Mouse (Mus musculus): ENCODE data around the gene Ptprt.
A peak's percentile ranks its signal among the peaks of the same experiment; 100 is the strongest.

Gene Ptprt

DNA sequence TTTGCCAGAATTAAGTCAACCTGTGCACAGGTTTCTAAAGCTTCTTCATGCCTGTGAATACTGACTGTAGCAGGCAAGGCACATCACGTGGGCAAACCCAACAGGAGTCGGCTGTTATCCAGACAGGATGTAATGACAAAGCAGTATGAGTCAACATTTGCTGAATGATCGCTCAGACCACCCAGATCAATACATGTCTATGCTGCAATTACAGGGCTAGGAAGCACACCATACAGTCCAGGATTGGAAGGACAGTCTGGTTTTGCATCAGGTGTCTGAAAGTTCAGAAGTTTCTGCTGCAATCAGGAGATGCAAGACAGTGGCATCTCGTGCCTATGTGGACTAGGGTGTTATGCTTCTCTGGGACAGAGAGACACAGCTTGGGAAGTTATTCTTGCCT is 716.3 kb downstream of the Ptprt start:
- DNase-seq (ENCODE audit: low spot score), result no peak

DNA sequence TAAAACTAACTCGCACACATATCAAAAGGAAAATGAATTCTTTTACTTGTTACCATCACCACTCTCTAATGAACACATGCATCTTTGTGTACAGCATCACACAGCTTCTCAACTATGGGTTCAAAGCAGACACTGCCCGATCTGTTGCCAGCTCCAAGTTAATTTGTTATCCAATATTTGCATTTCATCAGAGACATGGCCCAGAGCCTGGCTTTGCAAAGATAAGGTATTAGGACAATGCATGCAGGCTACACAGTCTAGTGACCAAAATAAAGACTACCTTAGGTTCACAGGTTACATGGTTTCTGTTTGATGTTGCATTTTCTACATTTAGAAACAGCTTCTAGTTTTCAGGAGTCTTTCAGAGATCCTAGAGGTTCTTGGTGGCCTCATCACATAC is 719.0 kb downstream of the Ptprt start:
- DNase-seq (ENCODE audit: low spot score), result no peak

DNA sequence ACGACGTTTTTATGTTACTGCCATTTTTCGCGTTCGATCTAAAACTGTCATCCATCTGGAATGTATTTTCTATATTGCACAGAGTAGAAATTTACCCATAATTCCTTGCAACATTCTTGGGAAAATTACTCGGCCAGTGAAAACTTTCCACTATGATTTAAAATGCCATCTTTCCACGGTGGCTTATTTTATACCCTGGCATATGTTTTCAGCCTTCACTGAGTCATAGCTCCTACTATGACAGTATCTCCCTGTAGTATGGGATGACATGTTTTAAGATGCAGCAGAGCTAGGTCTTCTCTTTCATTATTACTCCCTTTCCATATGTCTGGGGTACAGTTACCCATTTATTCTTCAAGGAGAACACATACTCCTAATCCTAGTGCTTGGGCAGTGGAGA is 753.7 kb downstream of the Ptprt start:
- no peak for DNase-seq (ENCODE audit: low spot score)

DNA sequence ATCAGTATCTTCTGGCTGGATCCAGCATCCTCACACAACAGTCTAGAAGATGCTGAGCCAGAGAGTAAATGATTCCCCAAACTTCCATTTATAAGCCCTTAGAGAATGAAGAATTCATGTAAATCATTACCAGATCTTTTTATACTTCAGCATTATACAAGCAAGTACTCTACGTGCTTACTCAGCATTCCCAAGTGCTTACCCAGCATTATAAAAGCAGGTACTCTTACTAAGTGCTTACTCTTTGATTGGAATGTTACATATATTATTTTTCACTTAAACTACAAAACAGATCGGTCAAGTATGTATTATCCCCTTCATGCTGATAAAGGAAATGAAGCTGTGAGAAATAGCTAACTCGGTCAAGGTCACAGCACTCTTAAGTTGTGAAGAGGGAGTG is 758.8 kb downstream of the Ptprt start:
- no peak for DNase-seq (ENCODE audit: low spot score)

DNA sequence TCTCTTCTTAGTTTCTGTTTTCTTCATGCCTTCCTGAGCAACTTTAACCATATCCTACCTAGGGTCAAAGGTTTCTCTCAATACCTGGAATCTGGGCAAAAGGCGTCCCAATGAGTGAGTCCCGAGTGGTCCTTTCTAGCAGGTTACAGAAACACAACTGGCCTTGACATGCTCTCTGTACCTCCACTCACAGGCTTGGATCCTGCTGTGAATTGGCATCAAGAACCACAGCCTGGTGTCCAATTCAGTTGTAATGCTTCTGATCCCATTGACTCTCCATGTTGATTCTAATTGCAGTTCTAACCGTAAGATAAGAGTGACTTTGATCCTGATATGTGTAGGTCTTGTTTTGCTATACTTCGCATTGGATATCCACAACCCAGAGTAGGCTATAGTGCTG is 776.5 kb downstream of the Ptprt start:
- no peak for DNase-seq (ENCODE audit: low spot score)

DNA sequence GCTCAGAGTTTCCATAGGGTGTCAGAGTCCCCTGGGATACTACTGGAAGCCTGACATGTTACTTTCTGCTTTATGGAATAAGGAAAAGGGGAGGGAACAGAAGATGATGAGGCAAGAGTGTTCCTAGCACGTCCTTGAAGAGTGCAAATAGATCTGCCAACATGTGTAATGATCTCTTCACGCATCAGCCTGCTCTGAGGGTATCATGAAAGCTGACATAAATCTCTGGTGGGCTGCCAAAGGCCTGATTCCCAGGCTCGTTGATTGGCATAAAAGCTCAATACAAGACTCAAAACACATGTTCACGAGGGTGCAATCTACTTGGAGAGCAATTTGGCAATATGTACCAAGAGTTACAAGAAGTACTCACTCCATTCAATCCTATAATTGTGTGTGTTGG is 778.4 kb downstream of the Ptprt start:
- DNase-seq (ENCODE audit: low spot score), result no peak

DNA sequence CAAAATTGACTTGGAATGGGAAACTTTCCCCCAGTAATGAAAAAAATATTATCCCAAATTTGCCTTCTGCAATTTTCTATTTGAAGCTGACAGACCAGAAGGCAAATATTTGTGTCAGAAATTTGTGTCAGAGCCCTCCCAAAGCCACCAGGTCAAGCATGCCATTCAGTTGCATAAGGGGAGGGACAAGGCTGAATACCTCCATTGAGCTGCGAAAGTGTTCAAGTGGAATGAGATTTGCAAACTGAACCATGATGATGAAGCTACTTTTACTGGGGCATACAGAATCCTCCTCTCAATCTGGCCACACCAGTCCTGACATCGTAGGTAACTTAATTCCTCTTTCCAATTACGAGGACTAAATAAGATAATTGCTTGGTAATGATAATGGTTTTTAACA is 780.0 kb downstream of the Ptprt start:
- no peak for DNase-seq (ENCODE audit: low spot score)

DNA sequence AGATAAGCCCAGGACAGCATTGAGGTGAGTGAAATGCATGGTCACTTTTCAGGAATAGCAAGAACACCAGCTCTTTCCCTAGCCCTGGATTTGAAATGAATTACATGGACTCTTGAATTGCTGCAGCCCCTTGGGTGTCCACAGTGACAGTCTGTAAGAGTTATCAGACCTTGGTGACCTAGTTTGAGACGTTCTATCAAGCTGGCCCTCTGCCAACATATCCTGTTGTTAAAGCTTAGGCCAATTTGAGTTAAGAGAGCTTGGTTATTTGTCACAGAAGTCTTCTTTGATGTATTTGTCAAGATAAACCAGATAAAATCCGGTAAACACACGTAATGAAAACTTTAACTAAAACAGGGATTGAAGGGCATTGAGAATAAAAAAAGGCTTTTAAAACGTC is 795.7 kb downstream of the Ptprt start:
- DNase-seq (ENCODE audit: low spot score), result no peak

DNA sequence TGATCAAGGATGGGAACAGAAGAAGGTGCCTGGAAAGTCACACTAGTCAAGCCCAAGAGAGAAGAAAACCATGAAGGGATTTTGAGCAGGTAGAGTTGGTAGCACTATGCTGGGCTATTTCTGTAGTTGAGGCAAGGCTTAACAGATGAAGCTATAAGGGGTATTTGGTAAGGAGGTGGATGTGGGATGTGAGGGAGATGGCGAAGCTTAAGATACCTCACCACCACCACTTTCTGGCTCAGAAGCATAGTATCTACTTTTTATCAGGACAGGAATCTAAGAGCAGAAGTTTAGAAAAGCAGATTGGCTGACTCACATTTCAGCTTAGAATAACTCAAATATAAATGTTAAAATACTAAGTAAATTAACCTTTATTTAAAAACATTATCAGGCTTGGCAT is 802.1 kb downstream of the Ptprt start:
- DNase-seq (ENCODE audit: low spot score), result no peak

DNA sequence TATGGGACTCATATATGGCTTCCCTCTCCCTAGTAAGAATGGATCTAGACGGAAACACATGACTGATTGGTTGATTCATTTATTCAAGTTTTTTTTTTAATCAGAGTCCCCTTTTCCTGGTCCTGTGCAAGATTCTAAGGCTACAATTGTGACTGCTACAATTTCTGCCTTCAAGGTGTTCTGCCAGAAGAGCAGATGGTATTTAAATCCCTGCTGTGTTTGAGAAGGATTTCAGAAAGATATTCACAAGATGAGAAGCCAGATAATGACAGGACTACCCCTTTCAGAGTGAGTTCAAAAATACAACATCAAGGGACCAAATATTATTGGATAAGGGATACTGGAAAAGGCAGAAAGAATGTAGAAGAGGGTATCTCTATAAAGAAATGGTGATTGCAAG is 802.6 kb downstream of the Ptprt start:
- DNase-seq (ENCODE audit: low spot score), result no peak

DNA sequence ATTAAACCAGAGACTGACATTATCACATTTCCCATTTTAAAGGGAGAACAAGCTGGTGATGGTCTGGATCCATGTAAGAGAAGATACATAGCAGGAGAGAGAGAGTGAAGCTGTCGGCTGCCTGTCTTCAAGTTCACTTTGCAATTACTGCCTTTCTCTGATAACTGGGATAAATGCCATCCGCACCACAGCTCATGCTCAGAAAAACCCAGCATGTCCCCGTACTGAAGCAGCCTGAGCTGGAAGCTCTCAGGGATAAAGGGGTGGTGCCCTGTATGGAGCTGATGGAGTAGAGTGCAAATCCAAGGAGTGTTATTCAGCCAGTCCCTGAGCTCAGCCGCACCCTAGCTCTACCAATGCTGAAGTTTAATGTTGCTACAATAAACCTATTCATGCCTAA is 825.9 kb downstream of the Ptprt start:
- no peak for DNase-seq (ENCODE audit: low spot score)

DNA sequence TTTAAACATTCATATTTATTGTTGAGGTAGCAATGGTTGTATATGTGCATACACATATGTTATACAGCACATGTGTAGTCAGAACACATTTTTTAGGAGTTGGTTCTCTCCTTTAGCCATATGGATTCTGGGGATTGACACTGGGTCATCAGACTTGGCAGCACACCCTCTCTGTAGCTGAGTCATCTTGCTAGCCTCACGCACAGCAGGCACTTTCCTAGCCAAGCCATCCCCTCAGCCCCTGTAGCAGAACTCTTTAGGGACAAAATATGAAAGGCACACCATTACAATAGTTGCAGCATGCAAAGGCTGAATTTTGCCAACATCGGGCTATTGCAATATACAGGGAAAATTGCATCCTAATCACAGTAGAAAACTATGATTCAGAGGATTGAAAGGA is 827.1 kb downstream of the Ptprt start:
- no peak for DNase-seq (ENCODE audit: low spot score)

DNA sequence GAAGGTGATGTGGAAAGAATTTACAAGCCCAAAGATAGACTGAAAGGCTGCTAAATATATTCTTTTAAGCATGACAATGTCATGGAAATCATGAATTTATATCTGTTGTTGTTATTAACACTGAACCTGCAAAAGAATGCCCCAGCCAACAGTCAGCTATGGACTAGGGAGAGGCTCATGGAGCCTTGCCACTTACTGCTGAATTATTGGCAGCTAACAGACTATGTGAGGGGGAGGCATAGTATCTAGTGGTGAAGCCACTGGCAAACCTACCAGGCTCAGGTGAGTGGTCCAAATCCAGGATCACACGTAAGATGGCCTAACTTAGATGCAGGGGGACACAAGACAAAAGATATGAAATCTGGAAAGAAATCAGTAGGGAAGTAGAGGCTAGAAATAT is 847.6 kb downstream of the Ptprt start:
- no peak for DNase-seq (ENCODE audit: low spot score)

DNA sequence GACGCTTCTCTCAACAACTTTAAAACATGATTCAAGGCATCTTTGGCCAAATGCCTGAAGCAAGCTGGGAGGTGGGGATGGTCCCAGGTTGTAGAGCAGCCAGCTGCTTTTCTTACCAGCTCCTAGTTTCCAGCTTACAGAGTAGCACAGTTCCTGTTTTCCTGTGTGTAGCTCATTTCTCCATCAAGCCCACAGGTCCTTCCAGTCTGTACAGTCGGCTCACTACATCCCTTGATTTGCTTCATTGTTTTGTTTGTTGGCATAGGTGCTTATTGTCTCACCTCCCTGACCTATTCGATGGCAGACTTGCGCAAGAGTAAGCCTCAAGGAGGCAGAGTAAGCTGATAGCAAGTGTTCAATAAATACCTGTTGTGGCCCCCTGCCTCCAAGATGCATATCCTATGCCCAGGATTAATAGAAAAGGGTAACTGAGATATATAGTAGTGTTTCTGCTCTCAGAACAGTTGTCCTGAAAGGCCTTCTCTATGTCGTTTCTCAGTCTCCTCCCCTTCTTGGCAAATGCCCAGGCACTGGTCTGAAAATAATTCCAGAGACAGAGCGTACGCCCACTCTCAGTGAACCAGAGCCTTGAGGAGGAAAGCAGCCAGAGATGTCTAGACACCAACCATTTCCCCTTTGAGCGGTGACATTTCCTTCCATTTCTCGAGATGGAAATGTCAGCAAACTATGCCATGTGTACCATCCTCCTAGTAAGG is 852.7 kb downstream of the Ptprt start:
- no peak for DNase-seq (ENCODE audit: low spot score)

DNA sequence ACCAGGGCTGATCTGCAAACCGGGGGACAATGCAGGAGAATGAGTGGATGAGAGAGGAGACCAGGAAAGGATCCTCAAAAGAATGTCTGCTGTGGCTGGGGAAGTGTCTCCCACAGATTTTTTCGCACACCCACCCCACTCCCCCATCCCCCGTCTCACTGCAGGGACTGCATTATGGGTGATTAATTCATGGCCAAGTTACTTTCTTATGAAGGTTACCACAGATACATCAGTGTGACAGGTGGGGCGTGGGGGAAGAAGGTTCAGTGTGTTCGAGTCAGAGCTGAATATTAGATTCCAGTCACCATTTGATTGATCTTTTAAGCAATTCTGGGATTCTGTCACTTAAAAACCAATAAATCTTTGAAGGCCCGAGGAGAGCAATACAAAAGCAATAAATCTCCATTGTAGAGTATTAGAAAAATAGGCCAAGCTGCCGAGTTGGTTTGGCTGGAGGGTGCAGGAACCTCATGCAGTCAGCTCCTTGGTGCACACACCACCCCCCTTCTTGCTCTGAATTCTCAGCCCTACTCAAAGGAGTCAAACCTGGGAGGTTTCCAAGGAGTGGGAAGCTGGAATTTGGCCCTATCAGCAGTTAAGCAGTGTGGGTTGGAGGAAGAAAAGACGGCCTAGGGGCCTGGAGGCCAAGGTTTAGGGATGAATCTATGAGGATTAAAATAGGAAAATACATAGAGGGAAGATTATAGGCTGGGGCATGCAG is 854.5 kb downstream of the Ptprt start:
- peak; percentile 7 for DNase-seq (ENCODE audit: low spot score)

DNA sequence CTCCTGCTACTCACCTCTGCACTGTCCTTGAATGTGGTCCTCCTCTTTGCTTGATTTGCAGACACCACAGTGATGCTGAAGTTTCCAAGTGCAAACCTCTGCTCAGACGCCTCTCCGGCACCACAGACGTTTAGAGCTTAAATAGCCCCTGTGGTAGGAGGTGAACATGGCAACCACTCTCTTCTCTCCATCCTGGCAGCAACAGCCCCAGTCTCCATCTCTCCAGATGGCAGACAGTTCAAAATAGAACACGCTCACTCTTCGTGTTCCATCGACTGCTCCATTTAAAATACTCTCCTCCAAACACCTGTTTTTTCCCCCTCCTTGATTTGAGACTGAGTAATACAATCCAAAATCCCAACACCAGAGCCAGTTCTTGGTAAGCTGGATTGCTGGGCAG is 861.0 kb downstream of the Ptprt start:
- no peak for DNase-seq (ENCODE audit: low spot score)

DNA sequence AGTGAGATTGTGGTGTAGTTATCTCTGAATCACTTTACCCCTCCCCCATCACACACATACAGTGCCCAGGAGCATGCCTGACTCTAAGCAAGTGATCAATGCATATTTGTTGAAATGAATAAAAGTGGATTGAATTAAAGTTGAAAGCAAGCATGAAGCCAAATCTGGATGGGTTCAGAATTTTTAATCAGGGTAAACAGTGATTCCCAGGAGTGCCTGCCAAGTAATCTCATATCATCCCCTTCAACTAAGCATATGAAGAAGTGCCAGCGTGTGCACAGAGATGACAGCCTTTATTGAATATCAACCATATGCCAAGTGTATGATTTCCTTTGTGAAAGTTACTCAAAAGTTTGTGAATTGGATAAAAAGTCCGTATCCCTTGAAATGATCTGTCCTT is 893.4 kb downstream of the Ptprt start:
- no peak for DNase-seq (ENCODE audit: low spot score)

DNA sequence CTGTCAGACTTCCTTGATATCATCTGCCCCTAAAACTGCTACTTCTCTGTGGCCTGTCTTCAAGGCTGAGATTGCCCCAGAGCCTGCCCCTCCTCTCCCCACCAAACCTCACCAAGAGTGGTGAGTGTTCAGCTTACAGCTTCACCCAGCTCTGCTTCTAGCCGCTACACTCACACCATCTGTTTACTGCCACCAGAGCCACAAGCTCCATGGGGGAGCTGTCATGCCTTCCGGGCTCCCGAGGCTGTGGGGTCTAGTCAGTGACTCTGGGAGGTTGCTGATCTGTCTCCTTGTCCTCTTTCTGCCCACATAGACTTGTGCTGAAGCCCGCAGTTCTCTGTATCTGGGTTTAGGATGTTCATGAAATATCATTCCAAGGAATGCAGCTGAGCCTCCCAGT is 947.9 kb downstream of the Ptprt start:
- no peak for DNase-seq (ENCODE audit: low spot score)

DNA sequence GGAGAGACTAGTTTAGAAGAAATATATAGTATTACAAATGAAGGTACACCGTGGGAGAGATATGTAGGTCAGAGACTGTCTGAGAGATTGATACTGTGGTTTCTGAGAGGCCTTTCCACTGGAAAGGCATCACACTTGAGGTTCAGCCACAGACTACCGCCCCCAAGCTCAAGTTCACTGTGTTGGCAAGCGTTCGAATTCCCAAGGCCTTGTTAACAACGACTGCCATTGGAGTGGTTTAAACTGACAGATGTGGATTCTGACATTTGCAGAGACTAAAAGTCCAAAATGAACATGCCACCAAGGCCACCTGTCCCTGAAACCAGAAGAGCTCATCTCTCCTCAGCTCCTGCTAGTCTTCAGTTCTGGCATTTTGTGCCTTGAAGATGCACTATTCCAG is 951.6 kb downstream of the Ptprt start:
- no peak for DNase-seq (ENCODE audit: low spot score)

DNA sequence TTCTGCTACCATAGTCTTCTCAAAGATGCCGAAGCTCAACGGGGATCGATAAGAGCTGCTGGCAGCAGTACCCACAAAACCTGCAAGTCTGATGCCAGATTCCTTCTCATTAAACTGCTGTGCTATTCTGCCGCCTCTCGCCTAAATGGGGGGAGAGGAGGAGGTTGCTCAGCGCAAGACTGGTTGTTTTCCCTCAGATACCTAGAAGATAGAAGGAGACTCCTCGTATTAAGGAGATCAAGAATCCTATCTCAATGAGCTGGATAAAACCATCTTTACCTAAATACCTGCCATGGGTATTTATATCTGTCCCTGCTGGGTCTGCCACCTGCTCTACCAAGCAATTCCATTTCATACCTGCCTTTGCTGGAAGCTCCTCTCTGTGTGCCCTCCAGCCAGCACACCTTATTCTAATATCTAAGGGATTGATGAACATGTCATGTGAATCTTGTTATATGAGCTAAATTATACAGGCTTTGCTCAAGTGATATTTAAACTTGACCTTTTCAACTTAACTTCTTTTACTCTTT is 954.5 kb downstream of the Ptprt start:
- no peak for DNase-seq (ENCODE audit: low spot score)

DNA sequence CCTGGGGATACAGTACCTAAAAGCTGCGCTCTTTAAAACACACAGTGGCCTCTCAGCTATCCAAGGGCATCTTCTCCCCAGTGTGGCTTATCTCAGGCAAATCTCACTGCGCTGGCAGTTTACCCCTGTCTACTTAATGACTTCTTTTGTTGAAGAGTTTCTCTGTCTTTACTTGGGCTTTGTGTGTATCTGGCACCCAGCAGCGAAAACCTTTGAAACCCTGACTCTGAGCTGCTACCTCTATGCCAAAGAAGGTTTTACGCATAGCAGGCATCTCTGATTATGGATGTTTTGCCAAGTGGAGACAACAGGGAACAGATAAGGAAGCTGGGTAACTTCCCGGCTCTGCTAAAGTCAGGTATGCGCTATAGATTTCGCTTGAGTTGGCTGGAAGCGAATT is 956.1 kb downstream of the Ptprt start:
- no peak for DNase-seq (ENCODE audit: low spot score)

DNA sequence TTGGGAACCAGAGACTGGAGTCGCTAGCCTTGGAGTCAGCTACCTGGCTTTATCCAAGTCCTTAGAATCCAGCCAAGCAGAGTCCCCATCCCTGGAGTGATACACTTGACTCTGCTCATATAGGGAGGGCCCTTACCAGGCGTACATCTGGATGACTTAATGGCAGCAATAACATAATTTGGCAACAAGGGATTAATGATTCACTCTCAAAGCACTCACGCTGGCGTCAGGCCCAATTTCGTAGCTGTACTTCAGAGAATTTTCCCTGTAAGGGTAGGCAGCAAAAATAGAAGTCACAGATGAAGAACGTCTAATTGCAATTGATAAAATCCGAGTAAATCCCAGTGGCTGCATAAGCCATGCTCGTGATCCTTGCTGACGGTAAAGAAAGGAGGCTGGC is 956.5 kb downstream of the Ptprt start:
- no peak for DNase-seq (ENCODE audit: low spot score)

DNA sequence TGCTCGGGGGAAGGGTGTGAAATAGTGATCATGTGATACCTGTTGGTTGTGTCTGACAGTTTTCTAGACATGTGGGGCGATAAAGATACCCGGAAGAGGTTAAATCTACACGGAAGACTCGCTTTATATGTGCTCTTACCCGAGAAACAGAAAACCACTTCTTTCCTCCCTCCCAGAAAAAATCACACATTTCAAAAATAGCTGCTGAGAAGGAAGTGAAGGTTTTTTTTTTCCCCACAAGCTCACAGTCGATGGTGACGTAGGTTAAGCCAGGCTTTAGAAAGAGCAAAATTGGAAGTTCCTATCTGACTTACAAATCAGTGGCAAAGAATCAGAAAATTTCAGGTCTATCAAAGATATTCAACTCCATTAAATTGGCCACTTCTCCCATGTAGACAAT is 965.1 kb downstream of the Ptprt start:
- DNase-seq (ENCODE audit: low spot score), result no peak

Measured in embryo, embryonic 10 days (tissue).